Mouse (Mus musculus): Measurements from ENCODE around the gene Gal3st2c.
"Not testable (repeated sequence)": the region's sequence is repeated elsewhere in the genome, so short reads cannot be mapped to it uniquely, and the experiment has no call there.

The Gal3st2c gene

GRCm38 (mm10) chr1:93990209-93990608 lies at the start of gene Gal3st2c:
TSS of gene Gal3st2c (plus strand) at chr1:93990509.
- in situ Hi-C loops (cut with MboI, MseI), result loop anchor here (5.0 kb wide), 1 partner anchor 68 kb away; no protein-coding TSS in a partner anchor

GRCm38 (mm10) chr1:93949087-93949486 lies 41.2 kb upstream of the Gal3st2c start:
- in situ Hi-C loops (cut with MboI, MseI), result not testable (repeated sequence)

GRCm38 (mm10) chr1:93966489-93966888 lies 23.8 kb upstream of the Gal3st2c start:
- in situ Hi-C loops (cut with MboI, MseI), result not testable (repeated sequence)

GRCm38 (mm10) chr1:93970380-93970779 lies 19.9 kb upstream of the Gal3st2c start:
- in situ Hi-C loops (cut with MboI, MseI), result not testable (repeated sequence)

- in situ Hi-C loops (cut with MboI, MseI), result not testable (repeated sequence)
These were observed 19.5 kb upstream of the Gal3st2c start for GRCm38 (mm10) chr1:93970797-93971196.

- in situ Hi-C loops (cut with MboI, MseI), result not testable (repeated sequence)
These were observed 14.5 kb upstream of the Gal3st2c start for GRCm38 (mm10) chr1:93975764-93976163.

GRCm38 (mm10) chr1:93978287-93978686 lies 12.0 kb upstream of the Gal3st2c start:
- in situ Hi-C loops (cut with MboI, MseI), result not testable (repeated sequence)

- in situ Hi-C loops (cut with MboI, MseI), result loop anchor here (5.0 kb wide), 1 partner anchor 134 kb away; no protein-coding TSS in a partner anchor
These were observed 9.4 kb upstream of the Gal3st2c start for GRCm38 (mm10) chr1:93980932-93981331.

- in situ Hi-C loops (cut with MboI, MseI), result loop anchor here (5.0 kb wide), 1 partner anchor 91 kb away; no protein-coding TSS in a partner anchor
These were observed 4.1 kb upstream of the Gal3st2c start for GRCm38 (mm10) chr1:93986167-93986566.

- in situ Hi-C loops (cut with MboI, MseI), result loop anchor here (5.0 kb wide), 1 partner anchor 89 kb away; no protein-coding TSS in a partner anchor
These were observed 1.5 kb upstream of the Gal3st2c start for GRCm38 (mm10) chr1:93988786-93989185.

GRCm38 (mm10) chr1:93991068-93991467 lies 759 bp downstream of the Gal3st2c start:
- in situ Hi-C loops (cut with MboI, MseI), result loop anchor here (5.0 kb wide), 1 partner anchor 69 kb away; no protein-coding TSS in a partner anchor

- in situ Hi-C loops (cut with MboI, MseI), result loop anchor here (5.0 kb wide), 1 partner anchor 69 kb away; no protein-coding TSS in a partner anchor
These were observed 1.2 kb downstream of the Gal3st2c start for GRCm38 (mm10) chr1:93991491-93991890.

GRCm38 (mm10) chr1:94001023-94001422 lies 10.7 kb downstream of the Gal3st2c start:
- in situ Hi-C loops (cut with MboI, MseI), result no loop called here

- in situ Hi-C loops (cut with MboI, MseI), result loop anchor here (5.0 kb wide), 1 partner anchor 134 kb away; no protein-coding TSS in a partner anchor
These were observed 15.7 kb downstream of the Gal3st2c start for GRCm38 (mm10) chr1:94005954-94006506.

GRCm38 (mm10) chr1:94008826-94009225 lies 18.5 kb downstream of the Gal3st2c start:
- in situ Hi-C loops (cut with MboI, MseI), result loop anchor here (5.0 kb wide), 1 partner anchor 137 kb away; no protein-coding TSS in a partner anchor

- in situ Hi-C loops (cut with MboI, MseI), result loop anchor here (5.0 kb wide), 1 partner anchor 66 kb away; no protein-coding TSS in a partner anchor
These were observed 21.3 kb downstream of the Gal3st2c start for GRCm38 (mm10) chr1:94011643-94012042.

- in situ Hi-C loops (cut with MboI, MseI), result no loop called here
These were observed 29.8 kb downstream of the Gal3st2c start, which contains the start of gene Neu4 for GRCm38 (mm10) chr1:94020151-94020550. TSS of gene Neu4 (plus strand) at chr1:94020451.

- in situ Hi-C loops (cut with MboI, MseI), result loop anchor here (25.0 kb wide), 1 partner anchor 540 kb away; the partner anchor contains the start of gene Hdlbp
These were observed 37.3 kb downstream of the Gal3st2c start for GRCm38 (mm10) chr1:94027506-94028108.

GRCm38 (mm10) chr1:94028741-94029140 lies 38.4 kb downstream of the Gal3st2c start:
- in situ Hi-C loops (cut with MboI, MseI), result loop anchor here (25.0 kb wide), 1 partner anchor 541 kb away; the partner anchor contains the start of gene Hdlbp

- in situ Hi-C loops (cut with MboI, MseI), result loop anchor here (25.0 kb wide), 1 partner anchor 546 kb away; the partner anchor contains the start of gene Hdlbp
These were observed 42.8 kb downstream of the Gal3st2c start for GRCm38 (mm10) chr1:94033075-94033602.

GRCm38 (mm10) chr1:94034984-94035743 lies 44.9 kb downstream of the Gal3st2c start:
- in situ Hi-C loops (cut with MboI, MseI), result loop anchor here (25.0 kb wide), 1 partner anchor 548 kb away; the partner anchor contains the start of gene Hdlbp
